Mouse (Mus musculus) cerebellum, adult 2 months (tissue): ENCODE results near the gene Slc1a2.

Experiments used
- CTCF ChIP-seq: fragments of 200-500 bp; IDR thresholded peaks from 2 replicates; pipeline ENCODE4 v1.5.1; 2011; ENCODE audit warnings: low read depth, mild to moderate bottlenecking, control low read depth, low read length, moderate library complexity, borderline replicate concordance; ENCODE audit not compliant: insufficient read depth
- POLR2A ChIP-seq: fragments of 200-500 bp; IDR thresholded peaks from 2 replicates; pipeline ENCODE4 v1.6.1; 2011; ENCODE audit warnings: low read length, control low read depth, borderline replicate concordance; ENCODE audit not compliant: insufficient read depth

- TF ChIP-seq CTCF = no peak
- TF ChIP-seq POLR2A = no peak
These were observed 133.2 kb downstream of the Slc1a2 start for GRCm38 (mm10) chr2:102791641-102792040.
